Mouse (Mus musculus): Measurements from ENCODE around the gene Gm10961. TPM values are rescaled to one million over a fixed set of nuclear protein-coding genes. Genes with fewer than 3 reads are reported as not detected.

Gm10961 gene
- total RNA-seq (2014; rRNA removed): not detected in 2 replicates
- polyA plus RNA-seq (2012; rRNA removed): not detected in 2 replicates

- Histone ChIP-seq H3K79me2 (ENCODE audit: control insufficient read depth, insufficient read depth, low read length) (no peaks in the 10 kb centered on the region; the same call in 1 of the 2 replicates), H3K4me1 (ENCODE audit: control insufficient read depth, insufficient read depth, low read length) (peaks cover 4% of the 10 kb centered on the region; the same call in 1 of the 2 replicates), H3K9ac (ENCODE audit: low read depth, low read length) (peak within 1 kb of the TSS; percentile 93), H3K36me3 (ENCODE audit: control insufficient read depth, insufficient read depth, low read length) (peaks cover 12% of the 10 kb centered on the region; the same call in 1 of the 2 replicates), H3K27me3 (ENCODE audit: control insufficient read depth, insufficient read depth, low read length) (no peaks in the 10 kb centered on the region), H3K27ac (replicated peaks; ENCODE audit: insufficient read depth, low read depth, low read length) (peak within 1 kb of the TSS; percentile 43), H3K4me3 (ENCODE audit: insufficient read depth, low read depth, low read length) (peak within 1 kb of the TSS; percentile 90)
- peak; percentile 70 for DNase-seq (ENCODE audit: extremely low read depth, low read depth, low spot score)
- TF ChIP-seq POLR2A (IDR thresholded peaks at IDR 0.05; ENCODE audit: extremely low read depth, insufficient read depth, low read length) (no peak), CTCF (IDR thresholded peaks at IDR 0.05; ENCODE audit: low read depth, low read length) (no peak)
- WGBS: 1% methylated on average over 48 of the region's 48 CpGs
Observed at GRCm38 (mm10) chr3:107630682-107631522, at the start of gene Gm10961. TSS of gene Gm10961 (plus strand) at chr3:107631322.

GRCm38 (mm10) chr3:107582130-107582874, 48.8 kb upstream of the Gm10961 start:
- Histone ChIP-seq H3K4me1 (ENCODE audit: control insufficient read depth, insufficient read depth, low read length) (no peaks in the 10 kb centered on the region), H3K4me3 (ENCODE audit: insufficient read depth, low read depth, low read length) (no peak overlapping the region), H3K79me2 (ENCODE audit: control insufficient read depth, insufficient read depth, low read length) (no peaks in the 10 kb centered on the region), H3K36me3 (ENCODE audit: control insufficient read depth, insufficient read depth, low read length) (no peaks in the 10 kb centered on the region), H3K27ac (replicated peaks; ENCODE audit: insufficient read depth, low read depth, low read length) (no peak overlapping the region), H3K9ac (ENCODE audit: low read depth, low read length) (no peak overlapping the region), H3K27me3 (ENCODE audit: control insufficient read depth, insufficient read depth, low read length) (peaks cover 26% of the 10 kb centered on the region)
- TF ChIP-seq CTCF (IDR thresholded peaks at IDR 0.05; ENCODE audit: low read depth, low read length) (no peak), POLR2A (IDR thresholded peaks at IDR 0.05; ENCODE audit: extremely low read depth, insufficient read depth, low read length) (no peak)
- no peak for DNase-seq (ENCODE audit: extremely low read depth, low read depth, low spot score)
- WGBS: 5% methylated on average over 18 of the region's 18 CpGs

- no peak overlapping the region for H3K27ac ChIP-seq (replicated peaks; ENCODE audit: insufficient read depth, low read depth, low read length)
- 0 out of 2 replicates have a peak overlapping the region, but pooled peaks have one; percentile 7 for H3K4me3 ChIP-seq (ENCODE audit: insufficient read depth, low read depth, low read length)
- H3K79me2 ChIP-seq (ENCODE audit: control insufficient read depth, insufficient read depth, low read length): no peaks in the 10 kb centered on the region
- peaks cover 26% of the 10 kb centered on the region for H3K27me3 ChIP-seq (ENCODE audit: control insufficient read depth, insufficient read depth, low read length)
- no peak overlapping the region for H3K9ac ChIP-seq (ENCODE audit: low read depth, low read length)
- TF ChIP-seq POLR2A (IDR thresholded peaks at IDR 0.05; ENCODE audit: extremely low read depth, insufficient read depth, low read length): no peak
- TF ChIP-seq CTCF (IDR thresholded peaks at IDR 0.05; ENCODE audit: low read depth, low read length): no peak
- H3K4me1 ChIP-seq (ENCODE audit: control insufficient read depth, insufficient read depth, low read length): no peaks in the 10 kb centered on the region
- WGBS: 3% methylated on average over 65 of the region's 65 CpGs
- H3K36me3 ChIP-seq (ENCODE audit: control insufficient read depth, insufficient read depth, low read length): no peaks in the 10 kb centered on the region
- no peak for DNase-seq (ENCODE audit: extremely low read depth, low read depth, low spot score)
Observed at GRCm38 (mm10) chr3:107582875-107583767, 48.0 kb upstream of the Gm10961 start.

DNA sequence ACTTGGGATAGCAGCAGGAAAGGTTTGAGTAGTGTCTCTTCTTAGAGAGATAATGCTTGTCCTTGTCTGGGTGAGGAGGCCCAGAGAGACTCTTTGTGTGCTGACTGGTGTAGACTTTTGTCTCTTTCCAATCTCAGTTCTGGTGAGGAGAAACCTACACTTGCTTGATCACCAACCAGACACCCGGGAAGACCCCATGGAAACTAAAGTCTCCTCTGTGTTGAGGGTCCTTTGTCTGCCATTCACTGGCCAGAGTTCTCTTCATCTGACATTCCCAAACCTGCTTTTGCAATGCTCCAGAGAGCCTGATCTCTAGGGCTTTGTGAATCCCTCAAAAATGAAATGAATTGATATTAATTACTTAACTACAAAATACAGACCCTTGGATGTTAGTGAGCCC, 47.2 kb upstream of the Gm10961 start:
- no peak for DNase-seq (ENCODE audit: extremely low read depth, low read depth, low spot score)
- Histone ChIP-seq H3K27me3 (ENCODE audit: control insufficient read depth, insufficient read depth, low read length) (peaks cover 26% of the 10 kb centered on the region), H3K27ac (replicated peaks; ENCODE audit: insufficient read depth, low read depth, low read length) (no peak overlapping the region), H3K79me2 (ENCODE audit: control insufficient read depth, insufficient read depth, low read length) (no peaks in the 10 kb centered on the region), H3K4me3 (ENCODE audit: insufficient read depth, low read depth, low read length) (no peak overlapping the region), H3K4me1 (ENCODE audit: control insufficient read depth, insufficient read depth, low read length) (no peaks in the 10 kb centered on the region), H3K36me3 (ENCODE audit: control insufficient read depth, insufficient read depth, low read length) (no peaks in the 10 kb centered on the region), H3K9ac (ENCODE audit: low read depth, low read length) (no peak overlapping the region)
- 26% methylated on average over 1 of the region's 1 CpGs for WGBS
- TF ChIP-seq POLR2A (IDR thresholded peaks at IDR 0.05; ENCODE audit: extremely low read depth, insufficient read depth, low read length) (no peak), CTCF (IDR thresholded peaks at IDR 0.05; ENCODE audit: low read depth, low read length) (no peak)

DNA sequence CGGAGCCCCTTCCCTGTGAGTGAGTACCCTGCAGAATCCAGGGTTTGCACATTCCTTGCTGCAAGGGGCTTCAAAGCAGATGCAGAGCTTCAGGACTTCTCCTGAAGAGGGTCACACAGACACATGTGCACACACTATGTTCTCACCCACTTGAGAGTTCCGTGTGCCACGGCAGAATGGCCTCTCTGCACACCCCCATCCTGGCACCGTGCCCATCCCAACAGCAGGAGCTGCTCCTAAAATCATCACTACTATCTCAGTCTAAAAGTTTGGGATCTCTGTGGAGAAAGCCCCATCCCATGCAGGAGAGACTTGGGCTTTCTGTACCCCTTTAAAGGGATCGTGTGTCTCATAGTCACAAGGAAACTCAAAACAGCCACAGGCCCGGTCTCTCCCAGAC, 44.6 kb upstream of the Gm10961 start:
- Histone ChIP-seq H3K36me3 (ENCODE audit: control insufficient read depth, insufficient read depth, low read length) (no peaks in the 10 kb centered on the region), H3K27me3 (ENCODE audit: control insufficient read depth, insufficient read depth, low read length) (peaks cover 14% of the 10 kb centered on the region; the same call in 1 of the 2 replicates), H3K4me3 (ENCODE audit: insufficient read depth, low read depth, low read length) (no peak overlapping the region), H3K9ac (ENCODE audit: low read depth, low read length) (no peak overlapping the region), H3K27ac (replicated peaks; ENCODE audit: insufficient read depth, low read depth, low read length) (no peak overlapping the region), H3K79me2 (ENCODE audit: control insufficient read depth, insufficient read depth, low read length) (no peaks in the 10 kb centered on the region), H3K4me1 (ENCODE audit: control insufficient read depth, insufficient read depth, low read length) (no peaks in the 10 kb centered on the region)
- TF ChIP-seq POLR2A (IDR thresholded peaks at IDR 0.05; ENCODE audit: extremely low read depth, insufficient read depth, low read length) (no peak), CTCF (IDR thresholded peaks at IDR 0.05; ENCODE audit: low read depth, low read length) (no peak)
- WGBS: 69% methylated on average over 6 of the region's 6 CpGs
- DNase-seq (ENCODE audit: extremely low read depth, low read depth, low spot score): no peak

All from liver, adult 2 months (tissue).